Mouse (Mus musculus) myocyte (in vitro differentiated cells): ENCODE results near the gene Zfp451.
A peak's percentile ranks its signal among the peaks of the same experiment; 100 is the strongest.

Experiments used
- E2F4 ChIP-seq: IDR thresholded peaks from one replicate; pipeline ENCODE4 v1.6.1; 2011; ENCODE audit warnings: mild to moderate bottlenecking, control low read depth, moderate library complexity; ENCODE audit not compliant: insufficient read depth
- MAX ChIP-seq: IDR thresholded peaks from one replicate; pipeline ENCODE4 v1.6.1; 2011; ENCODE audit warnings: low read depth, mild to moderate bottlenecking, control low read depth
- POLR2A ChIP-seq: IDR thresholded peaks from one replicate; pipeline ENCODE4 v1.6.1; 2011; ENCODE audit warnings: low read depth, mild to moderate bottlenecking, control low read depth, moderate library complexity; ENCODE audit not compliant: insufficient read length
- TCF12 ChIP-seq: IDR thresholded peaks from one replicate; pipeline ENCODE4 v1.6.1; 2011; ENCODE audit warnings: mild to moderate bottlenecking, control low read depth; ENCODE audit not compliant: poor library complexity, insufficient read depth, severe bottlenecking

- TF ChIP-seq E2F4 (peak; percentile 32), POLR2A (peak; percentile 96), MAX (peak; percentile 87), TCF12 (no peak)
These were observed at the start of gene Zfp451 for GRCm38 (mm10) chr1:33813868-33814794.
